In genomic region chr7:120713951-120714350, GRCm38 (mm10) we compare ENCODE assay signal across 13 mouse cellular contexts. TPM values are rescaled to one million over a fixed set of nuclear protein-coding genes. Genes with fewer than 3 reads are reported as not detected.
A peak's percentile ranks its signal among the peaks of the same experiment; 100 is the strongest.
DNase-seq lines count a peak whose midpoint lies in the region; ATAC-seq lines count a peak whose summit lies in the region.
"Not testable (repeated sequence)": the region's sequence is repeated elsewhere in the genome, so short reads cannot be mapped to it uniquely, and the experiment has no call there.
"Had no signal": no experiment of that assay in that cellular context is flagged by ENCODE, and none has a peak within 500 bp of the region (broad histone marks: within the 10 kb centered on the region; RNA-seq: fewer than 3 reads in every experiment).

No protein-coding gene starts in this region.

- H3K4me1 ChIP-seq in heart, embryonic 15.5 days (replicated peaks): not testable (repeated sequence)

- peak overlapping the region; percentile 26; the same call in 1 of the 2 replicates for H3K4me2 ChIP-seq in heart, embryonic 15.5 days

- not testable (repeated sequence) for H3K27me3 ChIP-seq in heart, embryonic 15.5 days

- 60% methylated on average over 11 of the region's 11 CpGs for WGBS in heart, embryonic 15.5 days

- H3K36me3 ChIP-seq in heart, embryonic 15.5 days: not testable (repeated sequence)

- H3K4me3 ChIP-seq in heart, embryonic 15.5 days: not testable (repeated sequence)

- not testable (repeated sequence) for ATAC-seq in heart, embryonic 15.5 days (replicated peaks; ENCODE audit: insufficient number of reproducible peaks, insufficient read depth, low FRiP score, low read depth)

- intact Hi-C loops in heart, postnatal 14 days (cut with DNase I): not testable (repeated sequence)

- H3K9ac ChIP-seq in heart, embryonic 15.5 days: not testable (repeated sequence)

- peak overlapping the region; percentile 63 for H3K27ac ChIP-seq in heart, embryonic 15.5 days

- not testable (repeated sequence) for H3K9me3 ChIP-seq in heart, embryonic 15.5 days (replicated peaks)

- DNase-seq in ES-CJ7 (ENCODE audit: low read depth, low spot score) (peak; percentile 76), ZHBTc4 (ENCODE audit: low read depth, low spot score) (peak; percentile 92)
- DNase-seq in heart, adult 8-10 months (ENCODE audit: low spot score): peak; percentile 42
- DNase-seq in heart, postnatal 14 days: peak; percentile 30 to 55
- peak; percentile 23 for DNase-seq in kidney, adult 18-20 months
- peak; percentile 13 to 22 for DNase-seq in kidney, postnatal 36 days
- DNase-seq in urinary bladder, postnatal 14 days (ENCODE audit: low spot score): peak; percentile 28

RNA-seq across cellular contexts. Expression of gene Vwa3a, which starts 25.2 kb away (rescaled TPM):
- total RNA-seq in heart, adult 8-10 months (2022): 1 to 10 TPM; 1.7 to 4.6 (median 3.9) TPM
- polyA plus RNA-seq in heart, embryonic 15.5 days (2015; fragmentation: Nextera tagmentation; extraction: Ambion mirVana): 1.1 TPM in 2 replicates
- 1 to 10 TPM; 5.1 to 7.3 TPM for total RNA-seq in heart, postnatal 14 days (2021)
- polyA plus RNA-seq: G1E had no signal

RNA-seq across cellular contexts. Expression of gene Mosmo, which starts 36.5 kb away (rescaled TPM):
- total RNA-seq in heart, adult 8-10 months (2022): 10 to 100 TPM; 24.7 to 37.7 (median 32.3) TPM
- polyA plus RNA-seq in heart, embryonic 15.5 days (2015; fragmentation: Nextera tagmentation; extraction: Ambion mirVana): 11.4 and 13.0 TPM in 2 replicates
- 10 to 100 TPM; 27.8 to 29.2 TPM for total RNA-seq in heart, postnatal 14 days (2021)

RNA-seq across cellular contexts. Expression of gene Pdzd9, which starts 43.8 kb away (rescaled TPM):
- total RNA-seq in heart, adult 8-10 months (2022): not detected
- 0.34 and 0.45 TPM in 2 replicates for polyA plus RNA-seq in heart, embryonic 15.5 days (2015; fragmentation: Nextera tagmentation; extraction: Ambion mirVana)
- total RNA-seq in heart, postnatal 14 days (2021): not detected
- total RNA-seq: adrenal gland, adult 2 months; adrenal gland, postnatal 25 days; gastrocnemius, postnatal 10 days; gastrocnemius, postnatal 4 days had no signal
- polyA plus RNA-seq: adrenal gland, adult 2 months; G1E had no signal

Comparison
In these comparisons a context has a peak if more than half of its experiments do, and no peak if none do; other contexts are left out.
1. DNase-seq: peak in every context shown above with its lines; median percentile 92 in ZHBTc4; 76 in ES-CJ7; 42 in heart, postnatal 14 days; 42 in heart, adult 8-10 months; 28 in urinary bladder, postnatal 14 days; 23 in kidney, adult 18-20 months; 18 in kidney, postnatal 36 days.